Mouse (Mus musculus): ENCODE results near the gene Mcm7. TPM values are rescaled to one million over a fixed set of nuclear protein-coding genes. Genes with fewer than 3 reads are reported as not detected.

Gene Mcm7
- polyA plus RNA-seq, 1 experiment from 2014 or later, result 71.5 TPM

DNA sequence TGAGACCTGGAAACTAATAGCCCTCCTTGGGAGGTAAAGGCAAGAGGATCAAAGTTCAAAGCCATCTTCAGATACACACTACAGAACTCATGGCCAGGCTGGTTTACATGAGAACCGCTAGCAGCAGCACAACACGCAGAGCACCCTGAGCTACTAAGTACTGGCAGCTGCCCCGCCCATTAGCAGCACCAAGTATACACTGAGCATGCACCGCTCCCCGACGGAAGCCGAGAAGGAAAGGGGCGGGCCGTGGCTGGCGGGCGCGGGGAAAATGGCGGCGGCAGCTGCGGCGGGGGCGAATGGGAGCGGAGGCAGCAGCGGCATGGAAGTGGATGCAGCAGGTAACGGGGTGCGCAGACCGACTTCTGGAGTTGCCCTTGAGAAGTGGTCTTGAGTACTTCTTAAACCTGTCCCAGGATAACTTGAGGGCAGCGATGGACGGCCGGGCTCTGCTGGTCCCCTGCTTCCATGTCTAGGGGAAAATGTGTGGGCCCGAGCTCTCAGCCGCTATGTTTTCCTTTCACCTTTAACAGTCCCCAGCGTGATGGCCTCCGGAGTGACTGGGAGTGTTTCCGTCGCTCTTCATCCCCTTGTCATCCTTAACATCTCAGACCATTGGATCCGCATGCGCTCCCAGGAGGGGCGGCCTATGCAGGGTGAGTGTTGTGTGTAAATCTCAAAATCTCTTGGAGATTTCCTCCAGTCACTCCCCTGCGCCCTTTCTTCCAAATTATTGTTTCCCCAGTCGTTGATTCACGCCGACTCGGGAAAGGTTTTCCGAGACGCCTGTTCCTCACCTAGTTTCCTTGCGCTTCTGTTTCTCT lies 11.2 kb downstream of the Mcm7 start, which contains the start of gene Cops6:
Cops6 (plus strand) TSS at position 230 of the 824 bp plus-strand sequence.
- Histone ChIP-seq H3K9ac (replicated peaks; ENCODE audit: low read depth, low read length) (peak within 1 kb of the TSS; percentile 60), H3K4me1 (ENCODE audit: control insufficient read depth, insufficient read depth, low read length) (peaks cover 8% of the 10 kb centered on the region), H3K36me3 (ENCODE audit: control insufficient read depth, insufficient read depth, low read length) (peaks cover 35% of the 10 kb centered on the region), H3K27ac (ENCODE audit: low read depth, low read length) (peak within 1 kb of the TSS; percentile 69), H3K4me2 (ENCODE audit: low read depth, low read length) (peak within 1 kb of the TSS; percentile 88), H3K27me3 (ENCODE audit: control insufficient read depth, insufficient read depth, low read length) (no peaks in the 10 kb centered on the region), H3K9me3 (ENCODE audit: control insufficient read depth, low read length) (no peaks in the 10 kb centered on the region), H3K4me3 (ENCODE audit: low read depth, low read length) (peak within 1 kb of the TSS; percentile 69)
- WGBS, result under 1% methylated on average over 42 of the region's 42 CpGs
- ATAC-seq (ENCODE audit: low read depth), result peak; percentile 94

DNA sequence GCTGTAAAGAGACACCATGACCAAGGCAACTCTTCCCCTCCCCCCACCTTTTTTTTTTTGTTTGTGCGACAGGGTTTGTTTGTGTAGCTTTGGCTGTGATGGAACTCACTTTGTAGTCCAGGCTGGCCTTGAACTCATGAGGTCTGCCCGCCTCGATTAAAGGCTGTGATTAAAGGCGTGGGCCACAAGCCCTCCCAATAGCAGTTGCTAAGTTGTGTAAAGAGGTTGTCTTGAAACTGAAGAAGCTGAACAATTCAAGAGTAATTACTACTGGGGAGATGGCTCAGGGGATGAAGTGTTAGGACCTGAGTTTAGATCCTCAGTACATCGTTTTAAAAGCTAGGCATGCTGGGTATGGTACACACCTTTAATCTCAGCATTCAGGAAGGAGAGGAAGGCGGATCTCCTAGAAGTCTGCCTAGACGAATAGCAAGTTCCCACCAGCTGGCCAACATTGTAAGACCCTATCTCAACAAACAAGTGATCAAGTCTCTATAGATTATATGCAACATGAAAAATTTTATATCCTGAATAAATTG lies 11.9 kb downstream of the Mcm7 start:
- 73% methylated on average over 7 of the region's 7 CpGs for WGBS
- ATAC-seq (ENCODE audit: low read depth), result no peak
- Histone ChIP-seq H3K36me3 (ENCODE audit: control insufficient read depth, insufficient read depth, low read length) (peaks cover 28% of the 10 kb centered on the region), H3K4me2 (ENCODE audit: low read depth, low read length) (peak overlapping the region; percentile 88), H3K27me3 (ENCODE audit: control insufficient read depth, insufficient read depth, low read length) (no peaks in the 10 kb centered on the region), H3K4me1 (ENCODE audit: control insufficient read depth, insufficient read depth, low read length) (peaks cover 8% of the 10 kb centered on the region), H3K27ac (ENCODE audit: low read depth, low read length) (peak overlapping the region; percentile 69; the same call in 1 of the 2 replicates), H3K9me3 (ENCODE audit: control insufficient read depth, low read length) (no peaks in the 10 kb centered on the region), H3K4me3 (ENCODE audit: low read depth, low read length) (peak overlapping the region; percentile 69), H3K9ac (replicated peaks; ENCODE audit: low read depth, low read length) (0 out of 2 replicates have a peak overlapping the region, but pooled peaks have one; percentile 60)

DNA sequence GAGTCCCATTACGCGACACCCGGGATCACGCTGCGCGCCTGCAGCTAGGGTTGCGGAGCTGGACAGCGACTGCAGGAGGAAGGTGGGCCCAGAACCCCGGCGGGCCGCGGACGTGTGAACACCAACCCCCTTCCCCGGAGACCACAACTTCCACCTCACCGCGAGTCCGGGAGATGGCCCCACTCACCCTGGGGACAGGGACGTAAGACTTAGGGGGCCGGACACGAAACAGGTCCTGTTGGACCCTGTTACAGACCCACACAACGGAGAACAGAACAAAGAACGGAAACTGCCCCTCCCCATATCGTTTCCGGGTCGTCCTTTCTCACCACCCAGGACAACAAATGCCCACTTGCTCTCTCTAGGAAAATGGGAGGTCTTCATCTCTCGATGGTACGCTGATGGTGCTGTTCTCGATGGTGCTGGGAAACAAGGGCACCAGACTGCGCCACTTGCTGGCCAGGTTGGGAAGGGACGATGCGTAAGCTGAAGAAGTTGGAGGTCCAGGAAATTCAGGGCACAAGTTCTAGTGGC lies 16.7 kb downstream of the Mcm7 start, which contains the start of gene Zfp113:
Zfp113 (minus strand) TSS at position 302 of the 534 bp plus-strand sequence.
- peaks cover 9% of the 10 kb centered on the region; the same call in 1 of the 2 replicates for H3K4me1 ChIP-seq (ENCODE audit: control insufficient read depth, insufficient read depth, low read length)
- H3K9me3 ChIP-seq (ENCODE audit: control insufficient read depth, low read length), result no peaks in the 10 kb centered on the region
- under 1% methylated on average over 31 of the region's 31 CpGs for WGBS
- peak within 1 kb of the TSS; percentile 87 for H3K4me2 ChIP-seq (ENCODE audit: low read depth, low read length)
- H3K27ac ChIP-seq (ENCODE audit: low read depth, low read length), result peak within 1 kb of the TSS; percentile 98
- H3K36me3 ChIP-seq (ENCODE audit: control insufficient read depth, insufficient read depth, low read length), result peaks cover 15% of the 10 kb centered on the region; the same call in 1 of the 2 replicates
- peak; percentile 98 for ATAC-seq (ENCODE audit: low read depth)
- peak within 1 kb of the TSS; percentile 81 for H3K4me3 ChIP-seq (ENCODE audit: low read depth, low read length)
- H3K9ac ChIP-seq (replicated peaks; ENCODE audit: low read depth, low read length), result peak within 1 kb of the TSS; percentile 95
- H3K27me3 ChIP-seq (ENCODE audit: control insufficient read depth, insufficient read depth, low read length), result no peaks in the 10 kb centered on the region

DNA sequence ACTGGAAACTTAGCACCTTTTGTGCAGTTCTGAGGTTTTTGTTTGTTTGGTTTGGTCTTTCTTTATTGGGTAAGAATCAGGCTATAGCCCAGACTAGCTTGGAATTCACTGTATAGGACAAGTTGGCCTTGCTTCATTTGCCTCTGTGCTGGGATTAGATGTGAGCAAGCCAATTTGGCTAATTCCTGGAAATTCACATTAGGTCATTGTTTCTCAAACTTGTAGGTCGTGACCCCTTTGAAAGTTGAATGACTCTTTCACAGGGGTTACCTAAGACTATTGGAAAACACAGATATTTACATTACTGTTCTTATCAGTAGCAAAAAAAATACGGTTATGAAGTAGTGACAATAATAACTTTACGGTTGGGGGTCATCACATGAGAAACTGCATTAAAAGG lies 17.8 kb downstream of the Mcm7 start:
- Histone ChIP-seq H3K9me3 (ENCODE audit: control insufficient read depth, low read length) (no peaks in the 10 kb centered on the region), H3K4me2 (ENCODE audit: low read depth, low read length) (peak overlapping the region; percentile 87), H3K9ac (replicated peaks; ENCODE audit: low read depth, low read length) (peak overlapping the region; percentile 95), H3K27ac (ENCODE audit: low read depth, low read length) (no peak overlapping the region), H3K36me3 (ENCODE audit: control insufficient read depth, insufficient read depth, low read length) (peaks cover 19% of the 10 kb centered on the region), H3K27me3 (ENCODE audit: control insufficient read depth, insufficient read depth, low read length) (no peaks in the 10 kb centered on the region), H3K4me3 (ENCODE audit: low read depth, low read length) (peak overlapping the region; percentile 81), H3K4me1 (ENCODE audit: control insufficient read depth, insufficient read depth, low read length) (peaks cover 9% of the 10 kb centered on the region; the same call in 1 of the 2 replicates)
- no peak for ATAC-seq (ENCODE audit: low read depth)
- WGBS, result 91% methylated on average over 3 of the region's 3 CpGs

DNA sequence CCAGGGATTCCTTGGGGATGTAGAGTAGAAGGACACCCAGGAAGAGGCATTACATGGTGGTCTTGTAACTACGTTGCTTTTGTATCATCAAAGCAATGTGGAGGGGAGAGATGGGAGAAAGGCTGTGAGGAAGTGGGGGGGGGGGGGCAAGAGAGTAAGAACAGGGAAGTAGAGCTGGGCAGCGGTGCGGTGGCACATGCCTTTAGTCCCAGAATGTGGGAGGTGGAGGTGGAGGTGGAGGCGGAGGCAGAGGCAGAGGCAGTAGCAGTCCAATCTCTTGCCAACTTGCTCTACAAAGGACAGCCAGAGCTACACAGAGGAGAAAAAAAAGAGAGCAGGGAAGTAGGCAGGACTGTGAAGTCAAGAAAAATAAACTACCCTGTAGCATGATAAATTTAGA lies 33.6 kb downstream of the Mcm7 start:
- H3K36me3 ChIP-seq (ENCODE audit: control insufficient read depth, insufficient read depth, low read length), result peaks cover 15% of the 10 kb centered on the region
- H3K27ac ChIP-seq (ENCODE audit: low read depth, low read length), result no peak overlapping the region
- no peaks in the 10 kb centered on the region for H3K9me3 ChIP-seq (ENCODE audit: control insufficient read depth, low read length)
- no peaks in the 10 kb centered on the region for H3K4me1 ChIP-seq (ENCODE audit: control insufficient read depth, insufficient read depth, low read length)
- no peak overlapping the region for H3K4me3 ChIP-seq (ENCODE audit: low read depth, low read length)
- H3K4me2 ChIP-seq (ENCODE audit: low read depth, low read length), result no peak overlapping the region
- H3K9ac ChIP-seq (replicated peaks; ENCODE audit: low read depth, low read length), result no peak overlapping the region
- H3K27me3 ChIP-seq (ENCODE audit: control insufficient read depth, insufficient read depth, low read length), result no peaks in the 10 kb centered on the region
- 77% methylated on average over 4 of the region's 4 CpGs for WGBS
- no peak for ATAC-seq (ENCODE audit: low read depth)

DNA sequence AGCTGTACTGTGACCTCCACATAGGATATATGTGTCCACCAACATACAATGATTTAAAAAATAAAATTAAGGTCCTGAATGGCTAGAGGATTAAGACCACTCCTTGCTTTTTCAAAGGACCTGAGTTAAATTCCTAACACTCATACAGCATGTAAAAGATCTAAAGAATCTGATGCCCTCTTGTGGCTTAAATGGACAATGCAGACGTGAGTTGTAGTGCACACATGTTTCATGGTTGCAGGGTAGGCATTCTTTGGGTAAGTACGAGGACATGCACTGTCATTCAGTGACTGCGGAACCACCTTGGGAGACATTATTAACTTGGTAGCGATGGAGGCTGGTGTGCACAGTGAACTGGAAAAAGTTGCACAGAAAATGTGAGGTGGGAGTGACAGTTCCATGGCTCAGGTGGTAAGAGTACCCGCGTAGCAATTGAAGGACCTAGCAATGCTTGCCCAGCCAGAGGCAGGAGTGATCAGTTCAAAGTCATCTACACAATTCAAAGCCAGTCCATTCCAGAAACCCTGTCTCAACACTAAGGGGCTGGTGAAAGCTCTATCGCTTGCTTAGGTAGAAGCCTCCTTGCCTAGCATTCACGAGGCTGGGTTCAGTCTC lies 34.2 kb downstream of the Mcm7 start:
- Histone ChIP-seq H3K27me3 (ENCODE audit: control insufficient read depth, insufficient read depth, low read length) (no peaks in the 10 kb centered on the region), H3K4me3 (ENCODE audit: low read depth, low read length) (no peak overlapping the region), H3K9me3 (ENCODE audit: control insufficient read depth, low read length) (no peaks in the 10 kb centered on the region), H3K4me1 (ENCODE audit: control insufficient read depth, insufficient read depth, low read length) (no peaks in the 10 kb centered on the region), H3K9ac (replicated peaks; ENCODE audit: low read depth, low read length) (no peak overlapping the region), H3K36me3 (ENCODE audit: control insufficient read depth, insufficient read depth, low read length) (peaks cover 21% of the 10 kb centered on the region), H3K27ac (ENCODE audit: low read depth, low read length) (no peak overlapping the region), H3K4me2 (ENCODE audit: low read depth, low read length) (no peak overlapping the region)
- ATAC-seq (ENCODE audit: low read depth), result no peak
- 62% methylated on average over 8 of the region's 8 CpGs for WGBS

DNA sequence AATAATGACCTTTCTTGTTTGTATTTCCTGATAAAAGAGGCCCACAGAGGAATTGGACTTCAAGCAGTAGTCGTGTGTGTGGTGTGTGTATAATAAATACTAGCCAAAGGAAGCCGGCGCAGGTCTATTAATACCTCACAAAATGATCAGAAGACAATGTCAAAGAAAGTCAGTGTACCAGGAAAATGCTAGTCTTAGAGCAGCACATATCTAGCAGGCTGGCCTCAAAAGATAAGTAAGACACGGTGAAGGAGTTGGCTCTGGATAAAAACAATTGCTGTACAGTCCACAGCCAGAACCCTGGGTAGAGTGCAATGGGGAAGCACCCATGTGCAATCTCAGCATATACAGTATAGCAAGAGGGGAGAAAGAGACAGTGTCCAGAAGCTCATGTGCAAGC lies 35.0 kb downstream of the Mcm7 start:
- Histone ChIP-seq H3K9ac (replicated peaks; ENCODE audit: low read depth, low read length) (no peak overlapping the region), H3K27me3 (ENCODE audit: control insufficient read depth, insufficient read depth, low read length) (no peaks in the 10 kb centered on the region), H3K9me3 (ENCODE audit: control insufficient read depth, low read length) (no peaks in the 10 kb centered on the region), H3K36me3 (ENCODE audit: control insufficient read depth, insufficient read depth, low read length) (peaks cover 29% of the 10 kb centered on the region), H3K4me2 (ENCODE audit: low read depth, low read length) (no peak overlapping the region), H3K4me1 (ENCODE audit: control insufficient read depth, insufficient read depth, low read length) (no peaks in the 10 kb centered on the region), H3K4me3 (ENCODE audit: low read depth, low read length) (no peak overlapping the region), H3K27ac (ENCODE audit: low read depth, low read length) (no peak overlapping the region)
- WGBS, result 87% methylated on average over 4 of the region's 4 CpGs
- ATAC-seq (ENCODE audit: low read depth), result no peak

DNA sequence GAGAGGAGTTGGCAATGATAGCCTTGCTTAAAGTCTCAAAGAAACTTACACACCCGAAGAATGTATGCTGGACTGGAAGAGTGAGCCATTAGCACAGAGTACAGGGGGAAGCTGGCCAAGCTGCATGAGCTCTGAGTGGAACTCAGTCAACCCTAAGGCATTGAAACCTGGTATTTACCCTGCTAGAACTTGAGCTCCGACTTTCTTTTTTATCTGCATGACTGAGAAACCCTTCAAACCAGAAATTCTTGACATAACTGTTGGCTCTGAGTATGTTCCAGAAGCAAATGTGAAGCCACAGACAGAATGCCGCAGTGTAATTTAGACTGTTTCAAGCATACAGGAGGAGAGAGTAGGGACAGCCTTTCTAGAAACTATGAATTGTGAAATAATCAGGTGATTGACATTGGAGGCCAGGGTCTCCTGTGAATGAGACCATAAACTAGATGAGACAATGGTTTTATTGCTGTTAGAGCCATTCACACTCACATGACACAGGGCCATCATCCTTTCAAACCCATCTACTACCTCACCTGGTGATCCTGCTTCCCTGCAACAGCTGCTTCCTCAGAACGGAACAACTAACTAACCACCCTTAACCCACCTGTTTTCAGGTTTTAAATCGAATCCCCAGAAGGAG lies 39.7 kb downstream of the Mcm7 start:
- no peak overlapping the region for H3K4me3 ChIP-seq (ENCODE audit: low read depth, low read length)
- no peaks in the 10 kb centered on the region for H3K27me3 ChIP-seq (ENCODE audit: control insufficient read depth, insufficient read depth, low read length)
- H3K36me3 ChIP-seq (ENCODE audit: control insufficient read depth, insufficient read depth, low read length), result peaks cover 60% of the 10 kb centered on the region
- H3K27ac ChIP-seq (ENCODE audit: low read depth, low read length), result no peak overlapping the region
- H3K4me2 ChIP-seq (ENCODE audit: low read depth, low read length), result no peak overlapping the region
- H3K4me1 ChIP-seq (ENCODE audit: control insufficient read depth, insufficient read depth, low read length), result no peaks in the 10 kb centered on the region
- 66% methylated on average over 5 of the region's 5 CpGs for whole genome bisulfite sequencing
- no peak for ATAC-seq (ENCODE audit: low read depth)
- H3K9ac ChIP-seq (replicated peaks; ENCODE audit: low read depth, low read length), result no peak overlapping the region
- H3K9me3 ChIP-seq (ENCODE audit: control insufficient read depth, low read length), result no peaks in the 10 kb centered on the region

All from neural tube, embryonic 14.5 days (tissue).